Mouse (Mus musculus): ENCODE measurements around the gene Ttc1. TPM values are rescaled to one million over a fixed set of nuclear protein-coding genes. Genes with fewer than 3 reads are reported as not detected.
A peak's percentile ranks its signal among the peaks of the same experiment; 100 is the strongest.

The Ttc1 gene
- polyA plus RNA-seq, 1 experiment from 2014 or later: 64.6 TPM

DNA sequence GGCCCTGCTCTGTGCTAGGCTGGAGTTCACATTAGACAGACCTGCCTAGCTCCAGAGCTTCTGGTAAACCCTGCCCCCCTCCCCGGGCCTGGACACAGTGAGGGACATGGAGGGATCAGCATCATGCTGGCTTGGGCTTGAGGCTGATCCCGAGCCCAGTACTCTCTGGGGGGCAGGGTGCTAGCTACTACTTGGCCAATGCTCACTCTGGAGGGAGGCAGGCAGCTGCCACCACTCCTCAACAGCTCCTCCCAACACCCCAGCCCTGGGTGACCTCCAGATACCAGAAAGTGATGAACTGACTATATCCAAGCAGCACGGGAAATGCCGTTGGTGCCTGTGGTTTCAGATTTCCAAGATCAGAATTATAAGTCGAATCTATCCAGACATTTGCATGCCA is 25.9 kb upstream of the Ttc1 start:
- peak; percentile 98 for ATAC-seq (ENCODE audit: low read depth)
- H3K9ac ChIP-seq (ENCODE audit: low read length): no peak overlapping the region
- no peaks in the 10 kb centered on the region for H3K36me3 ChIP-seq (ENCODE audit: control insufficient read depth, insufficient read depth, low read length)
- H3K27ac ChIP-seq (ENCODE audit: low read length): peak overlapping the region; percentile 92
- no peak overlapping the region for H3K4me3 ChIP-seq (ENCODE audit: low read length)
- H3K4me2 ChIP-seq (ENCODE audit: low read depth, low read length): peak overlapping the region; percentile 31; the same call in 1 of the 2 replicates
- WGBS: 11% methylated on average over 5 of the region's 5 CpGs
- peaks cover 14% of the 10 kb centered on the region for H3K4me1 ChIP-seq (replicated peaks; ENCODE audit: control insufficient read depth, insufficient read depth, low read length)
- no peaks in the 10 kb centered on the region for H3K9me3 ChIP-seq (ENCODE audit: control insufficient read depth, low read length)
- H3K27me3 ChIP-seq (ENCODE audit: control insufficient read depth, insufficient read depth, low read depth, low read length): peaks cover 6% of the 10 kb centered on the region; the same call in 1 of the 2 replicates

DNA sequence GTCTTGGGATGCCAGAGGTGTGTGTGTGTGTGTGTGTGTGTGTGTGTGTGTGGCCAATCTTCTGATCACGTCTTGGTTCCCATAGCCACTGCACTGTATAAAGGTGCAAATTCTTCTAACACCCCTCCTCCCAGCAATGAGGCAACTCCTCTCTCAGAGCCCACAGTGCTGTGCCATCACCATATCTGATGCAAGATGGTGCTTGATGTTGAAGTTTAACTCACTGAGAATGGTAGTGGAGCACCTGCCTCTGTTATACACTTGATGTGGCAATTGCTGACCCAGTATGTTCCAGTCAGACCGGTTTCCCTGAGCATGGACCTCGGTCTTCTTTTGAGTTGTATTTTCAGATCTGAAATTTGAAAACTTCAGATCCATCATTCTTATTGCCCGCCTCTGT is 22.3 kb upstream of the Ttc1 start:
- H3K27me3 ChIP-seq (ENCODE audit: control insufficient read depth, insufficient read depth, low read depth, low read length): peaks cover under 1% of the 10 kb centered on the region; the same call in 1 of the 2 replicates
- H3K4me1 ChIP-seq (replicated peaks; ENCODE audit: control insufficient read depth, insufficient read depth, low read length): peaks cover 5% of the 10 kb centered on the region
- no peak overlapping the region for H3K27ac ChIP-seq (ENCODE audit: low read length)
- H3K36me3 ChIP-seq (ENCODE audit: control insufficient read depth, insufficient read depth, low read length): no peaks in the 10 kb centered on the region
- ATAC-seq (ENCODE audit: low read depth): no peak
- H3K4me3 ChIP-seq (ENCODE audit: low read length): no peak overlapping the region
- WGBS: 73% methylated on average over 4 of the region's 4 CpGs
- H3K4me2 ChIP-seq (ENCODE audit: low read depth, low read length): no peak overlapping the region
- no peaks in the 10 kb centered on the region for H3K9me3 ChIP-seq (ENCODE audit: control insufficient read depth, low read length)
- no peak overlapping the region for H3K9ac ChIP-seq (ENCODE audit: low read length)

GRCm38 (mm10) chr11:43767749-43768148 is 19.9 kb upstream of the Ttc1 start:
- Histone ChIP-seq H3K4me1 (replicated peaks; ENCODE audit: control insufficient read depth, insufficient read depth, low read length) (no peaks in the 10 kb centered on the region), H3K4me2 (ENCODE audit: low read depth, low read length) (peak overlapping the region; percentile 82; the same call in 1 of the 2 replicates), H3K36me3 (ENCODE audit: control insufficient read depth, insufficient read depth, low read length) (no peaks in the 10 kb centered on the region), H3K27ac (ENCODE audit: low read length) (no peak overlapping the region), H3K9ac (ENCODE audit: low read length) (no peak overlapping the region), H3K27me3 (ENCODE audit: control insufficient read depth, insufficient read depth, low read depth, low read length) (no peaks in the 10 kb centered on the region), H3K4me3 (ENCODE audit: low read length) (no peak overlapping the region), H3K9me3 (ENCODE audit: control insufficient read depth, low read length) (no peaks in the 10 kb centered on the region)
- WGBS: 65% methylated on average over 11 of the region's 11 CpGs
- ATAC-seq (ENCODE audit: low read depth): no peak

- H3K27me3 ChIP-seq (ENCODE audit: control insufficient read depth, insufficient read depth, low read depth, low read length): no peaks in the 10 kb centered on the region
- peak overlapping the region; percentile 59 for H3K4me3 ChIP-seq (ENCODE audit: low read length)
- H3K9ac ChIP-seq (ENCODE audit: low read length): peak overlapping the region; percentile 56
- no peak overlapping the region for H3K27ac ChIP-seq (ENCODE audit: low read length)
- 5% methylated on average over 37 of the region's 37 CpGs for WGBS
- no peaks in the 10 kb centered on the region for H3K4me1 ChIP-seq (replicated peaks; ENCODE audit: control insufficient read depth, insufficient read depth, low read length)
- peak; percentile 82 for ATAC-seq (ENCODE audit: low read depth)
- H3K9me3 ChIP-seq (ENCODE audit: control insufficient read depth, low read length): no peaks in the 10 kb centered on the region
- peak overlapping the region; percentile 82 for H3K4me2 ChIP-seq (ENCODE audit: low read depth, low read length)
- no peaks in the 10 kb centered on the region for H3K36me3 ChIP-seq (ENCODE audit: control insufficient read depth, insufficient read depth, low read length)
Observed at GRCm38 (mm10) chr11:43766922-43767648, 19.3 kb upstream of the Ttc1 start.

DNA sequence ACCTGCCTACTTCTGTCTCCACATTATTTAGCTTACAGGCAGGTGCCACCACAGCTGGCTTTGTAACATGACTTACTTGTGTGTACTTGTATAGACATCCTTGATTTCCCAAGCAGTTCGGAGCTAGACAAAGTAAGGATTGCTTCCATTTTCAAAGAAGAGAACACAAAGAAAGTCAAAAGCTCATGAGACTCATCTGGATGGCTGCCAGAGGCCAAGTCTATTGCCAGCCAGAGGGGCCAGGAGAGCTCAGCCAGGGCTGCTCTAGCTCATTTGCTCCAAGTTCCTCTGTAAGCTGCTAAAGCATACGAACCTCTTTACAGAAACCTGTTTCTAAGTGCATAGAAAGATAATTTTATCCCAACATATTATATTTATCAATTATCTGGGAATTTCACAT is 10.6 kb upstream of the Ttc1 start:
- Histone ChIP-seq H3K4me1 (replicated peaks; ENCODE audit: control insufficient read depth, insufficient read depth, low read length) (no peaks in the 10 kb centered on the region), H3K9me3 (ENCODE audit: control insufficient read depth, low read length) (no peaks in the 10 kb centered on the region), H3K9ac (ENCODE audit: low read length) (no peak overlapping the region), H3K36me3 (ENCODE audit: control insufficient read depth, insufficient read depth, low read length) (no peaks in the 10 kb centered on the region), H3K4me3 (ENCODE audit: low read length) (no peak overlapping the region), H3K4me2 (ENCODE audit: low read depth, low read length) (no peak overlapping the region), H3K27ac (ENCODE audit: low read length) (no peak overlapping the region), H3K27me3 (ENCODE audit: control insufficient read depth, insufficient read depth, low read depth, low read length) (no peaks in the 10 kb centered on the region)
- no peak for ATAC-seq (ENCODE audit: low read depth)
- 50% methylated on average over 2 of the region's 2 CpGs for WGBS

DNA sequence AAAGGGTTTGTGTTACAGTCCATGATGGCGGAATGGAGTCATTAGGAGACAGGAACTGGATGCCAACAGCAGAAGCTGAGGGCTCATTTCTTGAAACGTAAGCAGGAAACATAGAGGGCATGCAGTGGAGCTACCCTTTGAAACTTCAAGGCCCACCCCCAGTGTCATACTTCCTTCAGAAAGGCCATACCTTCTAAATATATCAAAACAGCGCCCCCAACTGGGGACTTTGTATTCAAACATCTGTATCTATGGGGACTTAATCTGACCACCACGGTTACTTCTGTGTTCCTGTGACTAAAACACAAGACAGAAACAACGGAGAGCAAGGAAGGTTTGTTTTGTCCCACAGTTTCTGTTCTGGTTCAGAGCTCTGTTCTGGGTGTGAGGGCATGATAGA is 7.6 kb upstream of the Ttc1 start:
- H3K9me3 ChIP-seq (ENCODE audit: control insufficient read depth, low read length): no peaks in the 10 kb centered on the region
- 62% methylated on average over 5 of the region's 5 CpGs for WGBS
- H3K27ac ChIP-seq (ENCODE audit: low read length): no peak overlapping the region
- no peak overlapping the region for H3K4me3 ChIP-seq (ENCODE audit: low read length)
- no peak overlapping the region for H3K9ac ChIP-seq (ENCODE audit: low read length)
- ATAC-seq (ENCODE audit: low read depth): no peak
- H3K27me3 ChIP-seq (ENCODE audit: control insufficient read depth, insufficient read depth, low read depth, low read length): no peaks in the 10 kb centered on the region
- no peaks in the 10 kb centered on the region for H3K36me3 ChIP-seq (ENCODE audit: control insufficient read depth, insufficient read depth, low read length)
- 0 out of 2 replicates have a peak, but pooled peaks cover 2% of the 10 kb centered on the region for H3K4me1 ChIP-seq (replicated peaks; ENCODE audit: control insufficient read depth, insufficient read depth, low read length)
- no peak overlapping the region for H3K4me2 ChIP-seq (ENCODE audit: low read depth, low read length)

DNA sequence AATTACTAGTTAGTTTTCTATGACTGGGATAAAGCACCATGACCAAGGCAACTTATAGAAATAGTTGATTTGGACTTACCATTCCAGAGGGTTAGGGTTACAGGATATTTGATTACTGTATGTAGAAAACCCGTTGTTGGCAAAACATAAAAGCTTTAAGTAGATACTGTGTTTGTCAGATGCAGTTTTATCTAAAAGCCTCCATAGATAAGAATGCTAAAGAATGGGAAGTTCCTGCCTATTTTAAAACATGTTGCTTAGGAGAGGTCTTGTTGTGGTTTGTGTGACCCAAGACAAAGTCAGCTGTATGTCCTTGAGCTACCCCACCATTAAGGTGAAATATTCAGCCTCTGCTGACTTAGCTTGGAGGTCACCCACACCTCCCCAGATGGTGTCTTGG is 6.8 kb upstream of the Ttc1 start:
- Histone ChIP-seq H3K4me2 (ENCODE audit: low read depth, low read length) (no peak overlapping the region), H3K27me3 (ENCODE audit: control insufficient read depth, insufficient read depth, low read depth, low read length) (no peaks in the 10 kb centered on the region), H3K4me1 (replicated peaks; ENCODE audit: control insufficient read depth, insufficient read depth, low read length) (0 out of 2 replicates have a peak, but pooled peaks cover 2% of the 10 kb centered on the region), H3K9me3 (ENCODE audit: control insufficient read depth, low read length) (no peaks in the 10 kb centered on the region), H3K36me3 (ENCODE audit: control insufficient read depth, insufficient read depth, low read length) (no peaks in the 10 kb centered on the region), H3K9ac (ENCODE audit: low read length) (no peak overlapping the region), H3K27ac (ENCODE audit: low read length) (no peak overlapping the region), H3K4me3 (ENCODE audit: low read length) (no peak overlapping the region)
- ATAC-seq (ENCODE audit: low read depth): no peak
- 54% methylated on average over 1 of the region's 1 CpGs for WGBS

DNA sequence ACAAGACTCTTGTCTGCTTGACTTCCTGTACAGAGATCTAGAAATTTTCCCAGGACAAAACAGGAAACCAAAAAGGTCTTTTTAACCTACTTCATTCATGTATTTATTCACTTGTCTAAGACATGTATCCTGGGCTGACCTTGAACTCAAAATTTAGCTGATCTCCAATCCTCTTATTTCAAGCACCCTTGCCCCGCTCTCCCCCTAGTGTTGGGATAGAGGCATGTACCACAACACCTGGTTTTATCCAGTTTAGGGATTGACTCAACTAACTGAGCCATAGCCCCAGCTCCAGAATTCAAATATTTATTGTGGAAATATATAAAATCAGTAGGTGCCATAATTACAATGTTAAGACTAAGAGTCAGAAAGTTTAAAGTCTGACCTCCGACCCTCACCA is 3.7 kb upstream of the Ttc1 start:
- H3K4me3 ChIP-seq (ENCODE audit: low read length): no peak overlapping the region
- no peaks in the 10 kb centered on the region for H3K27me3 ChIP-seq (ENCODE audit: control insufficient read depth, insufficient read depth, low read depth, low read length)
- peaks cover 9% of the 10 kb centered on the region for H3K4me1 ChIP-seq (replicated peaks; ENCODE audit: control insufficient read depth, insufficient read depth, low read length)
- no peaks in the 10 kb centered on the region for H3K36me3 ChIP-seq (ENCODE audit: control insufficient read depth, insufficient read depth, low read length)
- H3K4me2 ChIP-seq (ENCODE audit: low read depth, low read length): no peak overlapping the region
- no peaks in the 10 kb centered on the region for H3K9me3 ChIP-seq (ENCODE audit: control insufficient read depth, low read length)
- H3K27ac ChIP-seq (ENCODE audit: low read length): no peak overlapping the region
- no peak overlapping the region for H3K9ac ChIP-seq (ENCODE audit: low read length)
- WGBS: 68% methylated on average over 2 of the region's 2 CpGs
- ATAC-seq (ENCODE audit: low read depth): no peak

- Histone ChIP-seq H3K4me2 (ENCODE audit: low read depth, low read length) (no peak overlapping the region), H3K4me3 (ENCODE audit: low read length) (no peak overlapping the region), H3K9ac (ENCODE audit: low read length) (no peak overlapping the region), H3K27ac (ENCODE audit: low read length) (no peak overlapping the region), H3K36me3 (ENCODE audit: control insufficient read depth, insufficient read depth, low read length) (peaks cover 27% of the 10 kb centered on the region), H3K9me3 (ENCODE audit: control insufficient read depth, low read length) (no peaks in the 10 kb centered on the region), H3K27me3 (ENCODE audit: control insufficient read depth, insufficient read depth, low read depth, low read length) (no peaks in the 10 kb centered on the region), H3K4me1 (replicated peaks; ENCODE audit: control insufficient read depth, insufficient read depth, low read length) (no peaks in the 10 kb centered on the region)
- no peak for ATAC-seq (ENCODE audit: low read depth)
- WGBS: 79% methylated on average over 7 of the region's 7 CpGs
Observed at GRCm38 (mm10) chr11:43728737-43729301, 19.0 kb downstream of the Ttc1 start.

All from lung, embryonic 16.5 days (tissue).